Mouse (Mus musculus) lung, postnatal 0 days (tissue): ENCODE data around the gene Gm20696.

ENCODE experiments used
- CTCF ChIP-seq: IDR thresholded peaks from 2 replicates; pipeline ENCODE4 v1.5.1; 2016; ENCODE audit warnings: antibody characterized with exemption, mild to moderate bottlenecking
- EP300 ChIP-seq: IDR thresholded peaks from 2 replicates; pipeline ENCODE4 v1.6.1; 2016; ENCODE audit warnings: antibody characterized with exemption, mild to moderate bottlenecking, control low read depth

DNA sequence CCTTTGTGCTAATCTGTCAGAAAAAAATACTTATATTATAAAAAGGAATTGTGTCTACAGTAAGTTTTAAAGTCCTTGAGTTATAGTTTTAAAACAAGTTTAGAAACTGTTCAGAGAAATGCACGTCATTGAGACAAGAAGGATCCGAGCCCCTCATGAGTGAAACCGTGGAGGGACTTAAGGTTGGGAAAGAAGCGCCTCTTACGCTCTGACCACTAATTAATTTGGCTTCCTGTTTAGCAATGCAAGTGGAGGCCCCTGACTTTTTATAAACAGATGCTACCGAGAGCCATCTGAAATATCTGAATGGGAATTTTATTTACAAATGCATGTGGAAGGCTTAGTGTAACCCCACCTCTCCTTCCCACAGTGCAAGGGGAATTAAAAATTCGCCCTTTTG, 41.3 kb downstream of the Gm20696 start:
- no peak for TF ChIP-seq CTCF
- no peak for TF ChIP-seq EP300
